Comparison of ENCODE assay signal across 7 mouse cellular contexts in genomic region chr4:108696934-108697333, GRCm38 (mm10). TPM values are rescaled to one million over a fixed set of nuclear protein-coding genes. Genes with fewer than 3 reads are reported as not detected.
A peak's percentile ranks its signal among the peaks of the same experiment; 100 is the strongest.
DNase-seq lines count a peak whose midpoint lies in the region; ATAC-seq and TF ChIP-seq lines count a peak whose summit lies in the region.

No protein-coding gene starts in this region.

- H3K27ac ChIP-seq in left cerebral cortex, adult 2 months = no peak overlapping the region
- H3K27ac ChIP-seq in intestine, embryonic 15.5 days = no peak overlapping the region

- intact Hi-C loops in left cerebral cortex, adult 2 months (cut with DNase I) = loop anchor here (10.0 kb wide), 1 partner anchor 78 kb away; no protein-coding TSS in a partner anchor

- no peaks in the 10 kb centered on the region for H3K36me3 ChIP-seq in intestine, embryonic 15.5 days

- H3K9ac ChIP-seq in intestine, embryonic 15.5 days = no peak overlapping the region

- no peaks in the 10 kb centered on the region for H3K9me3 ChIP-seq in intestine, embryonic 15.5 days

- no peaks in the 10 kb centered on the region for H3K27me3 ChIP-seq in intestine, embryonic 15.5 days (replicated peaks)

- no peak overlapping the region for H3K4me3 ChIP-seq in left cerebral cortex, adult 2 months
- no peak overlapping the region for H3K4me3 ChIP-seq in intestine, embryonic 15.5 days (replicated peaks)

- peak; percentile 61; the same call in 1 of the 2 replicates for ATAC-seq in intestine, embryonic 15.5 days
- peak; percentile 74 for ATAC-seq in megakaryocyte progenitor cell, adult 5-6 weeks (replicated peaks; ENCODE audit: poor library complexity)

- H3K4me2 ChIP-seq in intestine, embryonic 15.5 days (replicated peaks) = no peak overlapping the region

- DNase-seq in left cerebral cortex, adult 2 months (ENCODE audit: extremely low spot score in 1 of 2, low spot score in 2 of 2) = no peak
- DNase-seq in left cerebral cortex, adult 8-10 months (ENCODE audit: low spot score in 2 of 2) = no peak
- DNase-seq in MEL-GATA-1-ER (ENCODE audit: extremely low read depth, low read depth) = peak; percentile 27
- DNase-seq in adrenal gland, postnatal 36 days = peak; percentile 17 to 37
- DNase-seq in testis, postnatal 14 days (ENCODE audit: low spot score) = no peak

- peak; percentile 60 for TF ChIP-seq CTCF in left cerebral cortex, adult 2 months (IDR thresholded peaks at IDR 0.05)

- no peaks in the 10 kb centered on the region for H3K4me1 ChIP-seq in intestine, embryonic 15.5 days (replicated peaks)

- 59% methylated on average over 3 of the region's 3 CpGs for WGBS in intestine, embryonic 15.5 days

RNA-seq across cellular contexts. Expression of gene 3110021N24Rik, which starts 22.5 kb away (rescaled TPM):
- total RNA-seq in left cerebral cortex, adult 2 months (2021) = 1 to 10 TPM in 1 of 2 experiments, under 1 TPM in 1; 0.93 to 1.6 TPM
- total RNA-seq in left cerebral cortex, adult 8-10 months (2022) = 1 to 10 TPM; 1.5 to 2.1 (median 2.0) TPM
- under 1 TPM; 0.23 to 0.56 TPM for total RNA-seq in adrenal gland, postnatal 36 days (2021)
- polyA plus RNA-seq in intestine, embryonic 15.5 days (2015; fragmentation: Nextera tagmentation; extraction: Ambion mirVana) = 0.92 and 1.5 TPM in 2 replicates
- total RNA-seq in megakaryocyte progenitor cell, adult 5-6 weeks (2015) = not detected in 2 replicates
- total RNA-seq in megakaryocyte progenitor cell, adult 5-6 weeks (2017) = not detected in 2 replicates

Comparison
In these comparisons a context has a peak if more than half of its experiments do, and no peak if none do; other contexts are left out.
1. DNase-seq: peak in MEL-GATA-1-ER (single experiment) and adrenal gland, postnatal 36 days (2 of 2); none in left cerebral cortex, adult 2 months (0 of 2), left cerebral cortex, adult 8-10 months (0 of 2) and testis, postnatal 14 days (single experiment).